Mouse (Mus musculus) lung, postnatal 10 days (tissue): ENCODE data around the gene Gna15.

ENCODE experiments used
- DNase-seq: peaks from one replicate; pipeline ENCODE4 v3.0.0; 2021

Gna15 gene

GRCm38 (mm10) chr10:81553807-81554755, 30.1 kb upstream of the Gna15 start:
- no peak for DNase-seq

GRCm38 (mm10) chr10:81553232-81553631, 29.2 kb upstream of the Gna15 start:
- peak; percentile 46 for DNase-seq

- peak; percentile 94 for DNase-seq
Observed at GRCm38 (mm10) chr10:81551597-81552102, 27.6 kb upstream of the Gna15 start.

- DNase-seq, result peak; percentile 81
Observed at GRCm38 (mm10) chr10:81550257-81550656, 26.2 kb upstream of the Gna15 start.

GRCm38 (mm10) chr10:81548944-81549343, 24.9 kb upstream of the Gna15 start:
- DNase-seq, result no peak

GRCm38 (mm10) chr10:81546788-81547571, 23.0 kb upstream of the Gna15 start:
- no peak for DNase-seq

GRCm38 (mm10) chr10:81546332-81546731, 22.3 kb upstream of the Gna15 start:
- no peak for DNase-seq

- peak; percentile 100 for DNase-seq
Observed at GRCm38 (mm10) chr10:81545161-81545747, 21.2 kb upstream of the Gna15 start, which contains the start of gene Gna11. TSS of gene Gna11 (minus strand) at chr10:81545190.

GRCm38 (mm10) chr10:81544296-81545160, 20.5 kb upstream of the Gna15 start:
- DNase-seq, result no peak

- DNase-seq, result no peak
Observed at GRCm38 (mm10) chr10:81543633-81544032, 19.6 kb upstream of the Gna15 start.

- DNase-seq, result no peak
Observed at GRCm38 (mm10) chr10:81542727-81543460, 18.9 kb upstream of the Gna15 start.

GRCm38 (mm10) chr10:81541803-81542202, 17.8 kb upstream of the Gna15 start:
- peak; percentile 80 for DNase-seq

GRCm38 (mm10) chr10:81541363-81541762, 17.3 kb upstream of the Gna15 start:
- no peak for DNase-seq

- DNase-seq, result no peak
Observed at GRCm38 (mm10) chr10:81538321-81539048, 14.5 kb upstream of the Gna15 start.

- no peak for DNase-seq
Observed at GRCm38 (mm10) chr10:81537429-81537828, 13.4 kb upstream of the Gna15 start.

GRCm38 (mm10) chr10:81536734-81537133, 12.7 kb upstream of the Gna15 start:
- DNase-seq, result peak; percentile 53

- DNase-seq, result no peak
Observed at GRCm38 (mm10) chr10:81534826-81535225, 10.8 kb upstream of the Gna15 start.

- DNase-seq, result peak; percentile 87
Observed at GRCm38 (mm10) chr10:81526779-81527178, 2.8 kb upstream of the Gna15 start.

- DNase-seq, result peak; percentile 43
Observed at GRCm38 (mm10) chr10:81525017-81525694, 1.1 kb upstream of the Gna15 start.

GRCm38 (mm10) chr10:81523570-81523969, 455 bp downstream of the Gna15 start:
- peak; percentile 45 for DNase-seq
